Mouse (Mus musculus): ENCODE measurements around the gene Tmem98.

The Tmem98 gene

DNA sequence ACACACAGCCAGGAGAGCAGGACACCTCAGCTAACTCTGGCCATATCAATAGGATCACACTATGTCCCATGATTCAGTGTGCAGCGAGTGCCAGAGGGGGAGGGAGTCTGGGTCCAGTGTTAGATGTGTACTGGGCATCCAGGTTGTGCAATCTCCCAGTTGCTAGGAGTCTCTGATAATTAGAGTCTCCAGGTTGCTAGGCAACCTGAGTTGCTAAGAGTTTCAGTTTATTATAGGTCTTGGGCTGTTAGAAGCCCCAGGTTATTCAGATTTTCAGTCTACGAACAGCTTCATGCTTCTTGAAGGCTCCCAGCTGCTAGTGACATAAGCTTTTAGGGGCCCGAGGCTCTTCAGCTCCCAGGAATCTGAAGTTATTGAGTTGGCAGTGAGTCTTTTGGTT is 43.0 kb downstream of the Tmem98 start:
- no peak for DNase-seq (ENCODE audit: low spot score in 2 of 2)

DNA sequence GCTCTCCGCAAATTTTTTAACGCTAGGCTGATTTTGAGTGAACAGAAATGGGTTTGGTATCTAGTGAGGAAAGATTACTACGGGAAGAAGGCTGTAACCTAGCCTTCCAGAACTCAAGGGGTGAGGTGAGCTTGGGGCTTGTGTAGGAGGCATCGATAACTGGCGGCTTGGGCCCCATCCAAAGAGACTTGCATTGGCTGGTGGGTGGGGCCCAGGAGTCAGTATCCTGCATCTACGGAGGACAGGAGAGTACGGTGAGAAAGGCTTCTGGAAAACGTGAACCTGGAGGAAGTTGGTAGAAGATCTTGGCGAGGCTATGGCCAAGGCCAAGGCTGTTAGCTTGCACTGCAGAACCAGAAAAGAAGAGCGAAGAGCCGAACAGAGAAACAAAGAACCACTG is 44.5 kb downstream of the Tmem98 start:
- no peak for DNase-seq (ENCODE audit: low spot score in 2 of 2)

DNA sequence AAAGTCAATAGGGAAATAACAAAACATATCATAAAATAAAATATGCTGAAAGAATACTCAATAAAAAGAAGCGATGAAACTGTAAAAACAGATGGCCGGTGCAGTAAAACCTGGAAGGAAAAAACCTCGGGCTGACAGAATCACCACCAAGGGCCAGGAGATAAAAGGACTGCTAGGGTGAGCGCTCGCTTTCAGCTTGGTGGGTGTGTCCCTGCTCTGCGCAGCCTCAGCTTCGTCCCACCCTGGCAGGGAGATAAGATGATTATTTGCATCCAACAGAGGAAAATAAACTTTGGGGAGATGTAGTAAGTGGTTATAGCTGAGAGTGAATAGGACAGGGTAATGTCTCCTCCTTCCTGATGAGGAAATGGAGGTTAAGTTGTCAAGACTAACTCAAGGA is 44.9 kb downstream of the Tmem98 start:
- no peak for DNase-seq (ENCODE audit: low spot score in 2 of 2)

DNA sequence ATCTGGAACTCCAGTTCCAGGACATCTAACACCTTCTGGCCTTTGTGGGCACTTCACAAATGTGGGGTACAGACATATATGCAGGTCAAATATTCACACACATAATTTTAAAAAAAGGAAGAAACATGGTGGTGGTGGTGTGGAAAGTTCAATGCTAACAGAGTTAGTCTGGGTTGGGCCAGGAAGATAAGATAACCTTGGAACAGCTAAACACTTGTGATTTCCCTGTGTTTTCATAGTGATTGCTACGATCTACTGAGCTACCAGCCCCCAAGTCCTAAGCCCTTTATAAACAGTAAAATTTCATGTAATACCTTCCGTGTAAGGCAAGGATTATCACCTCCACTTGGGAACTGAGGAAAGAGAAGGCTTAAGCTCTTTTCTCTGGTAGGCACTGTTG is 46.9 kb downstream of the Tmem98 start:
- no peak for DNase-seq (ENCODE audit: low spot score in 2 of 2)

DNA sequence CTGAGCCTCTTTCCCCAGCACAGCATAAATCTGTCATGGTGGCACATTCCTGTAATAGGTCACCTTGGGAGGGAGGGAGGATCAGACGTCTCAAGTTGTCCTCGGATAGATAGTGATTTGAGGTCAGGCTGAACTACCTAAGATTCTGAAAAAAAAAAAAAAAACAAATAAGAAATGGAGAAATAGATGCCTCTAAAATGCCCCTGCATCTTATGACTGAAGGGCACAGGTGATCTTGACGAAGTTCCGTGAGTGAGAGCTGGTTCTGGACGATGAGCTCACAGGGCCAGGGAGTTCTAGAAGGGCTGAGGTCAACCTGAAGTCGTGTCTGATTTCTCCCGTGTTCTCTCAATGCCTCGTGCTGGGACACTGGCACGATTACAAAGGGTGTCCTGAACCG is 48.1 kb downstream of the Tmem98 start, which contains the start of gene Spaca3:
Spaca3 (plus strand) TSS at position 301 of the 400 bp plus-strand sequence.
- DNase-seq (ENCODE audit: low spot score in 2 of 2), result no peak

DNA sequence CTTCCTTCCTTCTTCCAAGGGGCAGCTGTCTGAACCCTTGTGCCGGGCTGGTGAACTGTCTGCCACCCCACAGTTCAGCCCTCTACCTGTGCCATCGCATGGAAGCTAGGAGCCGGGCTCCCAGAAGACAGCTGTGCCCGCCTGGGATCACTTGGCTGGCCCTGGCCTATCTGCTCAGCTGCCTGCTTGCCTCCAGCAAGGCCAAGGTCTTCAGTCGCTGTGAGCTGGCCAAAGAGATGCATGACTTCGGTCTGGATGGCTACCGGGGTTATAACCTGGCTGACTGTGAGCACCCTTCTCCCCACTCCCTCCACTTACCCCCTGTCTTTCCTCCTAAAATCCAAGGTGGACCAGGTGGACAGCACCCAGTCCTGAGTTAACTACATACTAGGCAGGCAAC is 53.0 kb downstream of the Tmem98 start:
- DNase-seq (ENCODE audit: low spot score in 2 of 2), result no peak

GRCm38 (mm10) chr11:80868039-80868438 is 58.1 kb downstream of the Tmem98 start:
- DNase-seq (ENCODE audit: low spot score in 2 of 2), result no peak
